Mouse (Mus musculus) intestine, embryonic 14.5 days (tissue): ENCODE results near the gene Ext2. TPM values are rescaled to one million over a fixed set of nuclear protein-coding genes. Genes with fewer than 3 reads are reported as not detected.

Experiments used
- ATAC-seq: fragments of 200-750 bp; cut with Nextera tagmentation; replicated peaks from 2 replicates; pipeline ENCODE4 v1.8.0; 2017; ENCODE audit warnings: low read depth, moderate number of reproducible peaks, moderate TSS enrichment, moderate library complexity; ENCODE audit not compliant: low FRiP score, low TSS enrichment
- DNase-seq: peaks from one replicate; pipeline ENCODE4 v3.0.0-alpha.2; 2018; ENCODE audit warnings: low spot score
- H3K27ac ChIP-seq: fragments of 300-500 bp; sonication (generic); 2 replicates; pipeline ENCODE4 v1.5.1; 2014; ENCODE audit warnings: low read depth, mild to moderate bottlenecking, control low read depth
- H3K27me3 ChIP-seq: fragments of 300-500 bp; sonication (generic); replicated peaks from 2 replicates; pipeline ENCODE4 v1.6.1; 2014; ENCODE audit warnings: low read length, control low read depth; ENCODE audit not compliant: control insufficient read depth, insufficient read depth
- H3K36me3 ChIP-seq: fragments of 300-500 bp; sonication (generic); 2 replicates; pipeline ENCODE4 v1.6.1; 2014; ENCODE audit warnings: low read length, control low read depth; ENCODE audit not compliant: control insufficient read depth, insufficient read depth
- H3K4me1 ChIP-seq: fragments of 300-500 bp; sonication (generic); replicated peaks from 2 replicates; pipeline ENCODE4 v1.6.1; 2014; ENCODE audit warnings: low read length, control low read depth, mixed read lengths; ENCODE audit not compliant: control insufficient read depth, insufficient read depth
- H3K4me2 ChIP-seq: fragments of 300-500 bp; sonication (generic); 2 replicates; pipeline ENCODE4 v1.6.1; 2014; ENCODE audit warnings: low read length
- H3K4me3 ChIP-seq: fragments of 300-500 bp; sonication (generic); 2 replicates; pipeline ENCODE4 v1.5.1; 2014; ENCODE audit warnings: low read depth, low read length, control low read depth, mixed read lengths
- H3K9ac ChIP-seq: fragments of 300-500 bp; sonication (generic); 2 replicates; pipeline ENCODE4 v1.6.1; 2014; ENCODE audit warnings: mild to moderate bottlenecking, low read length
- H3K9me3 ChIP-seq: fragments of 300-500 bp; sonication (generic); 2 replicates; pipeline ENCODE4 v1.6.1; 2016; ENCODE audit warnings: low read length, control low read depth; ENCODE audit not compliant: control insufficient read depth
- WGBS: fragments of 180-500 bp; shearing (Covaris S2); extraction: QIAGEN DNeasy Blood & Tissue Kit; methylation state at CpG from one replicate; pipeline ENCODE4 v1.1.7; 2014; 5-methylcytosine and 5-hydroxymethylcytosine counted together
- polyA plus RNA-seq: library from polyadenylated mRNA; unstranded; fragments of >200 nt; fragmentation: Nextera tagmentation; extraction: Ambion mirVana; gene quantifications from 2 replicates; pipeline ENCODE4 v1.2.1, GENCODE M21; 2014

The Ext2 gene
- polyA plus RNA-seq, 1 experiment from 2014 or later = 110 TPM

DNA sequence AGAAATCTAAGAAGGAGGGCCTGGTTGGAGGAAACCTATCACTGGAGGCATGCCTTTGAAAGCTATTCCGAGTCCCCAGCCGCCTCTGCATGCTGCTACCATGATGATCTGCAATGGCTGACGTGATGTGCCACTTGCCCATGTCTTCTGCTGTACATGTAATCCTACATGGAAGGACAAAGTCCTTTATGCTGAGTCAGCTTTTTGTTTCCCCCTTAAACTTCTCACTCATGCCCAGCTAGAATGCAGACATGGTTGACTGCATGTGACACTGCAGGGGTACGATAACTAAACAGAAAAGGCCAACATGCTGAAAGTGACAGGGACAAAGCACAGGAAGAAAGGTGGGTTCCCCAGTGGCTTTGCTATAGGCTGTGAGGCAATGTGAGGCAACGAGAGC is 56.6 kb downstream of the Ext2 start:
- Histone ChIP-seq H3K4me3 (no peak overlapping the region), H3K9ac (no peak overlapping the region), H3K9me3 (no peaks in the 10 kb centered on the region), H3K4me2 (no peak overlapping the region), H3K27ac (no peak overlapping the region), H3K27me3 (no peaks in the 10 kb centered on the region), H3K4me1 (no peaks in the 10 kb centered on the region), H3K36me3 (peaks cover 24% of the 10 kb centered on the region)
- WGBS = 93% methylated on average over 5 of the region's 5 CpGs
- ATAC-seq (no peak), DNase-seq (no peak)

GRCm38 (mm10) chr2:93764211-93764610 is 58.2 kb downstream of the Ext2 start:
- Histone ChIP-seq H3K4me2 (no peak overlapping the region), H3K9ac (no peak overlapping the region), H3K4me3 (no peak overlapping the region), H3K27me3 (no peaks in the 10 kb centered on the region), H3K9me3 (no peaks in the 10 kb centered on the region), H3K27ac (no peak overlapping the region), H3K36me3 (peaks cover 32% of the 10 kb centered on the region), H3K4me1 (peaks cover 2% of the 10 kb centered on the region; the same call in 1 of the 2 replicates)
- 87% methylated on average over 3 of the region's 3 CpGs for WGBS
- DNase-seq (no peak), ATAC-seq (no peak)

DNA sequence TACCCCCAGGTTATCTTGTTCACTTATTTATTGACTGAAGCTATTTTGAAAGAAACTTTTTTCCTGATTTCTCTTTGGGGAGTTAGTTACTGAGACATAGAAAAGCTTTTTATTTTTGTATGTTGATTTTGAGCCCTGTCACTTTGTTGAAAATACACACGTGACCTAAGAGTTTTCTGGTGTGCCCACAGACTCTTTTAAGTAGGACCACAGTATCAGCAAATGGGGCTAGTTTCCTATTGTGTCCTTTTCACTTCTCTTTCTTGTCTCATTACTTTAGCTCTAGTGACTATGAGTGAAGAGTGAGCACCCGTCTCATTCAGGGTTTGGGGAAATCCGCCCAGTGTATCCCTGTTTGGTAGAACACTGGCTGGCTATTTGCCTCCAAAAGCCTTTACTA is 62.0 kb downstream of the Ext2 start:
- Histone ChIP-seq H3K4me1 (peaks cover 4% of the 10 kb centered on the region; the same call in 1 of the 2 replicates), H3K27ac (no peak overlapping the region), H3K9ac (no peak overlapping the region), H3K4me3 (no peak overlapping the region), H3K4me2 (no peak overlapping the region), H3K36me3 (peaks cover 29% of the 10 kb centered on the region), H3K9me3 (no peaks in the 10 kb centered on the region), H3K27me3 (no peaks in the 10 kb centered on the region)
- no peak for ATAC-seq
- no peak for DNase-seq
- WGBS = 90% methylated on average over 3 of the region's 3 CpGs

DNA sequence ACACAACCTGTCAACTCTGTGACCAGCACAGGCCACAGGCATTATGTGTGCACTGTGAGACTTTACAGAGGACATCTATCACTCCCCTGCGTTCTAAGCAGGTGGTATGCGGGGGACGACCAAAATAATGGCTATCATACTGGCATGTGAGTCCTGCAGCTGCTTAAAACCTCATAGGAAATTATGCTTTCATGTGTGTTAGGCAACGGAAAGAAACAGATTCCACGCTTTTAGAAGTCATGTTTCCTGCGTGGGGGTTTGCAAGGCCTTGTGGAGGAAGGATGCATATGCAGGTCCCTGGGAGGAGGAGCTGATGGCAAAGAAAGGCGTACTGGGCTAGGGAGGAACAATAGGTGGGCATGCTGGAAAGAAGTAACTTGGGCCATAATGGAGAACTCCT is 63.2 kb downstream of the Ext2 start:
- WGBS = 30% methylated on average over 7 of the region's 7 CpGs
- H3K9me3 ChIP-seq = no peaks in the 10 kb centered on the region
- H3K27me3 ChIP-seq = no peaks in the 10 kb centered on the region
- no peak overlapping the region for H3K4me2 ChIP-seq
- H3K4me3 ChIP-seq = no peak overlapping the region
- no peak overlapping the region for H3K9ac ChIP-seq
- ATAC-seq (no peak), DNase-seq (no peak)
- no peak overlapping the region for H3K27ac ChIP-seq
- peaks cover 29% of the 10 kb centered on the region for H3K36me3 ChIP-seq
- peaks cover 4% of the 10 kb centered on the region; the same call in 1 of the 2 replicates for H3K4me1 ChIP-seq

DNA sequence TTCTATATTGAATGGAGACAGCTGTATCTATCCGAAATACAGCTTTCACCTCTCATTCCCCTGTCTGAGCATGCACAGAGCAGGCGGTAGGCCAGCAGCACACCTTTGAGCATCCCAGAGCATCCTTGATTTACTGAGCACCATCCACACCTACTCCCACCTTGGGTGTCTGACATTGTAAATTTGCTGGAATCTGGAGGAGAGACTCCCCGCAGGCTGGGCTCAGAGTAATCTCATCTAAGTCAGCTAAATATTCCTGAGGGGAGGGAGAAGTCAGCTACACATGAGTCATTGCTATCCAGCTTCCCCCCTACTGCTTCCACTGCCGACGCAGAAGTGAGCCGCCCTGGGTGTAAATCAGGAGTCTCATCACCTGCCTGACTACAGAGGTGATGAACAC is 64.1 kb downstream of the Ext2 start:
- WGBS = 52% methylated on average over 6 of the region's 6 CpGs
- peaks cover 4% of the 10 kb centered on the region; the same call in 1 of the 2 replicates for H3K4me1 ChIP-seq
- H3K9me3 ChIP-seq = no peaks in the 10 kb centered on the region
- no peak for DNase-seq
- peaks cover 29% of the 10 kb centered on the region for H3K36me3 ChIP-seq
- H3K9ac ChIP-seq = no peak overlapping the region
- no peak overlapping the region for H3K4me3 ChIP-seq
- no peak overlapping the region for H3K4me2 ChIP-seq
- no peak overlapping the region for H3K27ac ChIP-seq
- ATAC-seq = no peak
- H3K27me3 ChIP-seq = no peaks in the 10 kb centered on the region

GRCm38 (mm10) chr2:93754366-93754765 is 68.0 kb downstream of the Ext2 start:
- H3K9ac ChIP-seq = no peak overlapping the region
- WGBS = 84% methylated on average over 2 of the region's 2 CpGs
- no peak overlapping the region for H3K4me2 ChIP-seq
- peaks cover 3% of the 10 kb centered on the region; the same call in 1 of the 2 replicates for H3K4me1 ChIP-seq
- H3K4me3 ChIP-seq = no peak overlapping the region
- H3K9me3 ChIP-seq = no peaks in the 10 kb centered on the region
- ATAC-seq = no peak
- H3K36me3 ChIP-seq = peaks cover 3% of the 10 kb centered on the region; the same call in 1 of the 2 replicates
- no peak for DNase-seq
- no peaks in the 10 kb centered on the region for H3K27me3 ChIP-seq
- H3K27ac ChIP-seq = no peak overlapping the region

- Histone ChIP-seq H3K36me3 (no peaks in the 10 kb centered on the region), H3K4me1 (no peaks in the 10 kb centered on the region), H3K9ac (no peak overlapping the region), H3K9me3 (no peaks in the 10 kb centered on the region), H3K27me3 (no peaks in the 10 kb centered on the region), H3K4me3 (no peak overlapping the region), H3K4me2 (no peak overlapping the region), H3K27ac (no peak overlapping the region)
- no peak for ATAC-seq
- WGBS = 82% methylated on average over 6 of the region's 6 CpGs
- DNase-seq = no peak
These were observed 69.1 kb downstream of the Ext2 start for GRCm38 (mm10) chr2:93753147-93753758.

GRCm38 (mm10) chr2:93749709-93750108 is 72.7 kb downstream of the Ext2 start:
- DNase-seq = no peak
- WGBS = 77% methylated on average over 4 of the region's 4 CpGs
- no peak overlapping the region for H3K27ac ChIP-seq
- H3K36me3 ChIP-seq = no peaks in the 10 kb centered on the region
- H3K4me2 ChIP-seq = no peak overlapping the region
- no peak overlapping the region for H3K9ac ChIP-seq
- H3K4me3 ChIP-seq = no peak overlapping the region
- H3K9me3 ChIP-seq = no peaks in the 10 kb centered on the region
- no peak for ATAC-seq
- H3K27me3 ChIP-seq = no peaks in the 10 kb centered on the region
- peaks cover 4% of the 10 kb centered on the region; the same call in 1 of the 2 replicates for H3K4me1 ChIP-seq

GRCm38 (mm10) chr2:93747538-93748126 is 74.7 kb downstream of the Ext2 start:
- H3K4me1 ChIP-seq = peaks cover 4% of the 10 kb centered on the region; the same call in 1 of the 2 replicates
- H3K36me3 ChIP-seq = no peaks in the 10 kb centered on the region
- H3K9ac ChIP-seq = no peak overlapping the region
- 88% methylated on average over 5 of the region's 5 CpGs for WGBS
- no peak for ATAC-seq
- no peaks in the 10 kb centered on the region for H3K27me3 ChIP-seq
- H3K27ac ChIP-seq = no peak overlapping the region
- no peaks in the 10 kb centered on the region for H3K9me3 ChIP-seq
- DNase-seq = no peak
- no peak overlapping the region for H3K4me2 ChIP-seq
- H3K4me3 ChIP-seq = no peak overlapping the region
